Mouse (Mus musculus): ENCODE measurements around the gene Drc3. TPM values are rescaled to one million over a fixed set of nuclear protein-coding genes. Genes with fewer than 3 reads are reported as not detected.
A peak's percentile ranks its signal among the peaks of the same experiment; 100 is the strongest.

The Drc3 gene
- polyA plus RNA-seq, 1 experiment = 70.2 TPM

DNA sequence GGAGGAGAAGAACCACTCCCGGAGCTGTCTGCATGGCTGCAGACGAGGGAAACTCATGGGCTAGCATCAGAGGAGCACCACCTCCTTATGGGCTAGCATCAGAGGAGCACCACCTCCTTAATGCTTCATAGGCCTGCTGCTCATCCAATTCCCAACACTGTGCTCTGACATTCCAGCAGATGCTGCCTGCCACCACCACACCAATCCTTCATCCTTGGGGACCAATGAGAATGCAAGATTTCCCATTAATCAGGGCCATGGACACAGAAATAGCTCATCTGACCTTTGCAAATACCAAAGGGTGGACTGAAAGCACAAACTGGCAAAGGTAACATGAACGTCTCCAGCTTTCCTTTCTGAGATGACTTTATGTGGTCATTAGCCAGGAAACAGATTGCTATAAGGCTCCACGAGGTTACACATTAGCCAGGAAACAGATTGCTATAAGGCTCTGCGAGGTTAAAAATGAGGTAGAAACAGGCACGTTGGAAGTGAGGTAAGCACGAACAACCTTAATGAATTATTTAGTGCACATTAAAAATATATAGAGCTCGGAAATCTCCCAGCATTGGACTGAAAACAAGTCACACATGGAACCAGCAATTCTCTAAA lies 32.6 kb upstream of the Drc3 start:
- TF ChIP-seq POLR2A (IDR thresholded peaks at IDR 0.05; ENCODE audit: control insufficient read depth, low read depth, low read length) (no peak), CTCF (IDR thresholded peaks at IDR 0.05; ENCODE audit: control insufficient read depth, insufficient read depth, insufficient replicate concordance, low read depth, low read length) (no peak)
- Histone ChIP-seq H3K4me1 (ENCODE audit: control insufficient read depth, insufficient read depth, low read length) (no peaks in the 10 kb centered on the region; the same call in 1 of the 2 replicates), H3K27me3 (ENCODE audit: control insufficient read depth, insufficient read depth, low read length) (no peaks in the 10 kb centered on the region), H3K4me3 (ENCODE audit: control insufficient read depth, low read depth, low read length) (no peak overlapping the region), H3K36me3 (ENCODE audit: control insufficient read depth, insufficient read depth, low read length) (no peaks in the 10 kb centered on the region), H3K27ac (ENCODE audit: control insufficient read depth, insufficient read depth, low read depth, low read length) (no peak overlapping the region)

DNA sequence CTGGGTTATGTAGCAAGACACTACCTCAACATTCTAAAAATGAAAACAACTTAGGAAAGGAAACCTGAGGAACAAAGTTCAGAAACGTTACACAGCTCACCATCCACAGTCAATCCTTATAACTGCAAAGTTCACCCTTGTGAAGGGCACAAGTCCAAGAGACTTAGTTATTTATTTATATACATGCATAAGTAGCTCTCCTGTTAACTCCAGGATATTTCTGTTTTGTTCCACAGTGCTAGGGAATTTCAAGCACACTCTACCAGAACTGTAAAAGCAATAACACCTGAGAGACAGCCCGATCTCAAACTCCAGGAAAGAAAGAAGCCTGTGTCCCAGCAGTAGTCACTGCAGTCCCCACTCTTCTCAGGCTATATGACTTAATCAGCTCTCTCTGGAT lies 31.7 kb upstream of the Drc3 start:
- Histone ChIP-seq H3K36me3 (ENCODE audit: control insufficient read depth, insufficient read depth, low read length) (no peaks in the 10 kb centered on the region), H3K4me3 (ENCODE audit: control insufficient read depth, low read depth, low read length) (no peak overlapping the region), H3K4me1 (ENCODE audit: control insufficient read depth, insufficient read depth, low read length) (no peaks in the 10 kb centered on the region; the same call in 1 of the 2 replicates), H3K27me3 (ENCODE audit: control insufficient read depth, insufficient read depth, low read length) (no peaks in the 10 kb centered on the region), H3K27ac (ENCODE audit: control insufficient read depth, insufficient read depth, low read depth, low read length) (no peak overlapping the region)
- TF ChIP-seq CTCF (IDR thresholded peaks at IDR 0.05; ENCODE audit: control insufficient read depth, insufficient read depth, insufficient replicate concordance, low read depth, low read length) = no peak

DNA sequence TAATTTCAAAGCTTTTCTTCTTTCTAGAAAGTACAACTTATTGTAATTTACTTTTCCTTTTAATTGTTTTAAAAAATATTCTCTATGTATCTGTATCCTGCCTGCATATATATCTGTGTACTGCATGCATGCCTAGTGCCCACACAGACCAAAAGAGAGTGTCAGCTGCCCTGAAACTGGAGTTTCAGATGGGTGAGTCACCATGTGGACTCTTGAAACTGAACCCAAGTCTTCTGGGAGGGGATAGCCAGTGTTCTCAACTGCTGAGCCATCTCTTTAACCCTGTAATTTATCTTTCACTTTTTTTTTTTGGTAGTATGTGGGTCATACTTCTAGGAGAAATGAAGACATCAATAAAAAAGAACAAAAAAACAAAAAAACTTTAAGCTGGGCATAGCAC lies 29.4 kb upstream of the Drc3 start:
- no peaks in the 10 kb centered on the region for H3K27me3 ChIP-seq (ENCODE audit: control insufficient read depth, insufficient read depth, low read length)
- TF ChIP-seq POLR2A (IDR thresholded peaks at IDR 0.05; ENCODE audit: control insufficient read depth, low read depth, low read length) = no peak
- TF ChIP-seq CTCF (IDR thresholded peaks at IDR 0.05; ENCODE audit: control insufficient read depth, insufficient read depth, insufficient replicate concordance, low read depth, low read length) = no peak
- H3K4me1 ChIP-seq (ENCODE audit: control insufficient read depth, insufficient read depth, low read length) = no peaks in the 10 kb centered on the region; the same call in 1 of the 2 replicates
- no peaks in the 10 kb centered on the region for H3K36me3 ChIP-seq (ENCODE audit: control insufficient read depth, insufficient read depth, low read length)
- no peak overlapping the region for H3K4me3 ChIP-seq (ENCODE audit: control insufficient read depth, low read depth, low read length)
- no peak overlapping the region for H3K27ac ChIP-seq (ENCODE audit: control insufficient read depth, insufficient read depth, low read depth, low read length)

DNA sequence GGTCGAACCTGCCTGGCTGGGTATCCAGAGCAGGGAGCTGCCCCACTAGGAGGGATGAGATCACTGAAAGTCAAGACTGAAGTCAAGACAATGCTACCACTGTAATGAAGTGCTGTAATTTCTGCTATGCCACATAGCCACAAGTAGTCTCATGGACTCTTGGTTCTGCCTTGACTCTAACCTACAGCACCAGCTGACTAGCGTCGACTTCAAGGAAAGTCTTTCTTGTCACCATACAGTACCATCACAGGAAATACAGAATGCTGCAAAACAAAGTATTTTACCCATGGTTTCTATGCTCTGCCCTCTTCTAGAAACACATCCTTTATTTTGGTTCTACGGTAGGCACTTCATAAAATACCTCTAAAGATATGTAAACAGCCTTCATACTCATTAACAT lies 22.6 kb upstream of the Drc3 start:
- H3K36me3 ChIP-seq (ENCODE audit: control insufficient read depth, insufficient read depth, low read length) = no peaks in the 10 kb centered on the region
- H3K27ac ChIP-seq (ENCODE audit: control insufficient read depth, insufficient read depth, low read depth, low read length) = no peak overlapping the region
- H3K4me1 ChIP-seq (ENCODE audit: control insufficient read depth, insufficient read depth, low read length) = no peaks in the 10 kb centered on the region
- H3K27me3 ChIP-seq (ENCODE audit: control insufficient read depth, insufficient read depth, low read length) = no peaks in the 10 kb centered on the region
- TF ChIP-seq CTCF (IDR thresholded peaks at IDR 0.05; ENCODE audit: control insufficient read depth, insufficient read depth, insufficient replicate concordance, low read depth, low read length) = no peak
- no peak for TF ChIP-seq POLR2A (IDR thresholded peaks at IDR 0.05; ENCODE audit: control insufficient read depth, low read depth, low read length)
- no peak overlapping the region for H3K4me3 ChIP-seq (ENCODE audit: control insufficient read depth, low read depth, low read length)

DNA sequence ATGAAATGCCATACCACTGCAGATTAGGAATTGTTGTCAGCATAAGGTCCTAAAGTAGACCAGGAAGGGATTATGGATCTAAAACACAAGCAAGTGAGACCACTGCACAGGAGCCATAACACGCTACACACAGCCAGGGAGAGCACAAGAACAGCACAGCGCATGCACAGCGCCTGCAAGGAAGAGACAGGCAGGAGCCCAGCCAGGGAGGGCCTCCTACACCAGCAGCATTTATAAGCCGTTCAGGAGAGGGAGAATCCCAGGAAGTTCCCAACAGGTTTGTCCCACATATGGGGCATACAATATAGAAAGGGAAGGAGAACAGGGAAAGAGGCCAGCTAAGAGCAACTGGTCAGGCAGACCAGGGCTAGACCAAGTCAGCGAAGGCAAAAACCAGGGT lies 19.7 kb upstream of the Drc3 start:
- Histone ChIP-seq H3K27me3 (ENCODE audit: control insufficient read depth, insufficient read depth, low read length) (no peaks in the 10 kb centered on the region), H3K4me1 (ENCODE audit: control insufficient read depth, insufficient read depth, low read length) (no peaks in the 10 kb centered on the region), H3K27ac (ENCODE audit: control insufficient read depth, insufficient read depth, low read depth, low read length) (no peak overlapping the region), H3K36me3 (ENCODE audit: control insufficient read depth, insufficient read depth, low read length) (no peaks in the 10 kb centered on the region), H3K4me3 (ENCODE audit: control insufficient read depth, low read depth, low read length) (no peak overlapping the region)
- TF ChIP-seq POLR2A (IDR thresholded peaks at IDR 0.05; ENCODE audit: control insufficient read depth, low read depth, low read length) (no peak), CTCF (IDR thresholded peaks at IDR 0.05; ENCODE audit: control insufficient read depth, insufficient read depth, insufficient replicate concordance, low read depth, low read length) (no peak)

DNA sequence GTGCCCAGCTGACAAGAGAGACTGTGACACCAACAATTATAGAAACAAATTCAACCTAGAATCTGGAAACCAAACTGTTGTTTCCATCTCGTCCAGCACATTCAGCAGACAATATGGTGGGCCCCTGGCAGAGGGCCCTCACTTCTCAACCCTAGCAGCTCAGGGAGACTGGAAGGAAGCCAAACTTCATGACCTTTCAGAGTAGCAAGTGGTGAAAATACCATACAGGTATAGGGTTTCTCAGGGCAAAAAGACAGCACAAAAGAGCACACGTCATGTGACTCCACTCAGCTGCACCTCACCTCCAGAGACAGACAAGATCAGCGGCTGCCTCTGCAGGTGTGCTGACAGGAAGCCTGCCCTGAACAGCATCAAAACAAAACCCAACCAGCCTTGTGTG lies 19.0 kb upstream of the Drc3 start:
- no peak for TF ChIP-seq CTCF (IDR thresholded peaks at IDR 0.05; ENCODE audit: control insufficient read depth, insufficient read depth, insufficient replicate concordance, low read depth, low read length)
- TF ChIP-seq POLR2A (IDR thresholded peaks at IDR 0.05; ENCODE audit: control insufficient read depth, low read depth, low read length) = no peak
- H3K4me3 ChIP-seq (ENCODE audit: control insufficient read depth, low read depth, low read length) = no peak overlapping the region
- no peaks in the 10 kb centered on the region for H3K36me3 ChIP-seq (ENCODE audit: control insufficient read depth, insufficient read depth, low read length)
- no peaks in the 10 kb centered on the region for H3K27me3 ChIP-seq (ENCODE audit: control insufficient read depth, insufficient read depth, low read length)
- no peaks in the 10 kb centered on the region for H3K4me1 ChIP-seq (ENCODE audit: control insufficient read depth, insufficient read depth, low read length)
- H3K27ac ChIP-seq (ENCODE audit: control insufficient read depth, insufficient read depth, low read depth, low read length) = no peak overlapping the region

DNA sequence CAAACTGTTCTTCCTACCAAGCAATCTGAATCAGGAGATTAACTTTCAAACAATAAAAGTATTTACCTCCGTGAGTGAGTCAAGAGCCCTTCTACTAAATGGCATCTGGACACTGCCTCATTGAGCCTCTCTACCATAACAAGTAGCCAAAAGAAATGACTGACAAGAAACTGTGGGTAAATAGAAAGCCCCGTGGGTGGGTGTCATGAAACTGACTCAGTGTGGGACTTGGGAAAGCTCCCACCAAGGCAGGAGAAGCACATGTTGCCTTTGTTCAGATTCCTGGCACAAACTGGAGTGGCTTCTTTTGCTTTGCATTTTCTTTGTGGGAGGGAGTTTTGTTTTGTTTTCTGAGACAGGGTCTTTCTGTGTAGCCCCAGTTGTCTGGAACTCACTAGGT lies 17.4 kb upstream of the Drc3 start:
- Histone ChIP-seq H3K27ac (ENCODE audit: control insufficient read depth, insufficient read depth, low read depth, low read length) (no peak overlapping the region), H3K27me3 (ENCODE audit: control insufficient read depth, insufficient read depth, low read length) (no peaks in the 10 kb centered on the region), H3K36me3 (ENCODE audit: control insufficient read depth, insufficient read depth, low read length) (no peaks in the 10 kb centered on the region), H3K4me3 (ENCODE audit: control insufficient read depth, low read depth, low read length) (no peak overlapping the region), H3K4me1 (ENCODE audit: control insufficient read depth, insufficient read depth, low read length) (no peaks in the 10 kb centered on the region)
- no peak for TF ChIP-seq POLR2A (IDR thresholded peaks at IDR 0.05; ENCODE audit: control insufficient read depth, low read depth, low read length)
- TF ChIP-seq CTCF (IDR thresholded peaks at IDR 0.05; ENCODE audit: control insufficient read depth, insufficient read depth, insufficient replicate concordance, low read depth, low read length) = no peak

DNA sequence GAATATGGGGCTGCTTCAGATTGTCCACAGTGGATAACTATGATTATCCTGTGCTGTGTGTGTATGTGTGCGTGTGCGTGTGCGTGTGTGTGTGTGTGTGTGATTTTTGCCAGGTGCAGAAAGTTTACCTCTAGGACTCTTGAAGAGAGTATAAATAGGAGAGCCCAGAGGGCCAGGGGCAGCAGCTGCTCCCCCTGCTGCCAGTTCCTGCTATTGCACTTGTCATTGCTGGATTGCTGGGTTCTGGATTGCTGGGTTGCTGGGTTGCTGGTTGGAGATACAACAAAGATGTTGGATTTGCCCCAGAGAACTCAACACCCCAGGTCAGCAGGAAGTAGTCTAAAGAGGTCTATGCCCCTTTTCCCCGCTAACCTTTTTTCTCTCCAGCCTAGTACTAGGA lies 14.8 kb upstream of the Drc3 start:
- H3K36me3 ChIP-seq (ENCODE audit: control insufficient read depth, insufficient read depth, low read length) = no peaks in the 10 kb centered on the region
- H3K4me3 ChIP-seq (ENCODE audit: control insufficient read depth, low read depth, low read length) = no peak overlapping the region
- H3K27ac ChIP-seq (ENCODE audit: control insufficient read depth, insufficient read depth, low read depth, low read length) = no peak overlapping the region
- TF ChIP-seq CTCF (IDR thresholded peaks at IDR 0.05; ENCODE audit: control insufficient read depth, insufficient read depth, insufficient replicate concordance, low read depth, low read length) = peak; percentile 41; the same call in 1 of the 2 replicates
- TF ChIP-seq POLR2A (IDR thresholded peaks at IDR 0.05; ENCODE audit: control insufficient read depth, low read depth, low read length) = no peak
- no peaks in the 10 kb centered on the region for H3K27me3 ChIP-seq (ENCODE audit: control insufficient read depth, insufficient read depth, low read length)
- no peaks in the 10 kb centered on the region for H3K4me1 ChIP-seq (ENCODE audit: control insufficient read depth, insufficient read depth, low read length)

All from testis, adult 2 months (tissue).